Mouse (Mus musculus) intestine, embryonic 16.5 days (tissue): ENCODE data around the gene Bhlhb9. TPM values are rescaled to one million over a fixed set of nuclear protein-coding genes. Genes with fewer than 3 reads are reported as not detected.
"Not testable (repeated sequence)": the region's sequence is repeated elsewhere in the genome, so short reads cannot be mapped to it uniquely, and the experiment has no call there.

Source experiments
- ATAC-seq: fragments of 200-750 bp; cut with Nextera tagmentation; 2 replicates; pipeline ENCODE4 v1.8.0; 2017; ENCODE audit warnings: moderate TSS enrichment, moderate library complexity
- H3K27ac ChIP-seq: fragments of 300-500 bp; sonication (generic); 2 replicates; pipeline ENCODE4 v1.5.1; 2014; ENCODE audit warnings: mild to moderate bottlenecking, low read length
- H3K27me3 ChIP-seq: fragments of 300-500 bp; sonication (generic); replicated peaks from 2 replicates; pipeline ENCODE4 v1.6.1; 2014; ENCODE audit warnings: low read length, control low read depth, mixed read lengths; ENCODE audit not compliant: control insufficient read depth, insufficient read depth
- H3K36me3 ChIP-seq: fragments of 300-500 bp; sonication (generic); 2 replicates; pipeline ENCODE4 v1.6.1; 2014; ENCODE audit warnings: low read length, control low read depth; ENCODE audit not compliant: control insufficient read depth, insufficient read depth
- H3K4me1 ChIP-seq: fragments of 300-500 bp; sonication (generic); 2 replicates; pipeline ENCODE4 v1.6.1; 2014; ENCODE audit warnings: low read length, control low read depth, mixed read lengths; ENCODE audit not compliant: control insufficient read depth, insufficient read depth
- H3K4me2 ChIP-seq: fragments of 300-500 bp; sonication (generic); 2 replicates; pipeline ENCODE4 v1.6.1; 2014; ENCODE audit warnings: low read depth, low read length, control low read depth
- H3K4me3 ChIP-seq: fragments of 300-500 bp; sonication (generic); 2 replicates; pipeline ENCODE4 v1.5.1; 2014; ENCODE audit warnings: mild to moderate bottlenecking, low read length
- H3K9ac ChIP-seq: fragments of 300-500 bp; sonication (generic); 2 replicates; pipeline ENCODE4 v1.6.1; 2014; ENCODE audit warnings: low read depth, low read length
- H3K9me3 ChIP-seq: fragments of 300-500 bp; sonication (generic); 2 replicates; pipeline ENCODE4 v1.6.1; 2016; ENCODE audit warnings: low read length, control low read depth; ENCODE audit not compliant: control insufficient read depth
- WGBS: fragments of 180-500 bp; shearing (Covaris S2); extraction: QIAGEN DNeasy Blood & Tissue Kit; methylation state at CpG from one replicate; pipeline ENCODE4 v1.1.7; 2014; 5-methylcytosine and 5-hydroxymethylcytosine counted together
- polyA plus RNA-seq: library from polyadenylated mRNA; unstranded; fragments of >200 nt; fragmentation: Nextera tagmentation; extraction: Ambion mirVana; gene quantifications from 2 replicates; pipeline ENCODE4 v1.2.1, GENCODE M21; 2015

The Bhlhb9 gene
- polyA plus RNA-seq: 21.9 and 24.8 TPM in 2 replicates

GRCm38 (mm10) chrX:135797212-135797644 is at the start of gene Bhlhb9:
Gene Bhlhb9 (plus strand): TSS chrX:135797594.
- not testable (repeated sequence) for H3K27ac ChIP-seq, H3K9me3 ChIP-seq, H3K36me3 ChIP-seq, H3K4me1 ChIP-seq, H3K27me3 ChIP-seq
- Histone ChIP-seq H3K9ac (peak within 1 kb of the TSS; percentile 64), H3K4me2 (peak within 1 kb of the TSS; percentile 58), H3K4me3 (peak within 1 kb of the TSS; percentile 53)
- 4% methylated on average over 3 of the region's 5 CpGs for WGBS
- 0 out of 2 replicates have a peak, but pooled peaks have one; percentile 30 for ATAC-seq

GRCm38 (mm10) chrX:135752832-135753231 is 44.6 kb upstream of the Bhlhb9 start:
- no peaks in the 10 kb centered on the region for H3K4me1 ChIP-seq
- ATAC-seq: no peak
- H3K4me3 ChIP-seq: no peak overlapping the region
- H3K36me3 ChIP-seq: no peaks in the 10 kb centered on the region
- no peak overlapping the region for H3K9ac ChIP-seq
- H3K4me2 ChIP-seq: no peak overlapping the region
- no peak overlapping the region for H3K27ac ChIP-seq
- no peaks in the 10 kb centered on the region for H3K27me3 ChIP-seq
- WGBS: 6% methylated on average over 2 of the region's 2 CpGs
- H3K9me3 ChIP-seq: no peaks in the 10 kb centered on the region

GRCm38 (mm10) chrX:135761707-135762106 is 35.7 kb upstream of the Bhlhb9 start:
- Histone ChIP-seq H3K4me2 (no peak overlapping the region), H3K27ac (no peak overlapping the region), H3K4me3 (no peak overlapping the region), H3K36me3 (no peaks in the 10 kb centered on the region), H3K4me1 (no peaks in the 10 kb centered on the region), H3K27me3 (no peaks in the 10 kb centered on the region), H3K9ac (no peak overlapping the region), H3K9me3 (no peaks in the 10 kb centered on the region)
- no peak for ATAC-seq

GRCm38 (mm10) chrX:135768043-135768548 is 29.3 kb upstream of the Bhlhb9 start:
- H3K9me3 ChIP-seq: no peaks in the 10 kb centered on the region
- H3K4me3 ChIP-seq: no peak overlapping the region
- no peak overlapping the region for H3K4me2 ChIP-seq
- no peaks in the 10 kb centered on the region for H3K36me3 ChIP-seq
- no peaks in the 10 kb centered on the region for H3K4me1 ChIP-seq
- no peak overlapping the region for H3K9ac ChIP-seq
- 56% methylated on average over 3 of the region's 3 CpGs for WGBS
- H3K27ac ChIP-seq: no peak overlapping the region
- no peaks in the 10 kb centered on the region for H3K27me3 ChIP-seq
- ATAC-seq: peak; percentile 93

- H3K36me3 ChIP-seq: no peaks in the 10 kb centered on the region
- 61% methylated on average over 2 of the region's 2 CpGs for WGBS
Observed at GRCm38 (mm10) chrX:135768565-135768964, 28.8 kb upstream of the Bhlhb9 start.

GRCm38 (mm10) chrX:135791536-135791935 is 5.9 kb upstream of the Bhlhb9 start:
- H3K4me1 ChIP-seq: no peaks in the 10 kb centered on the region
- no peak overlapping the region for H3K4me3 ChIP-seq
- H3K27ac ChIP-seq: no peak overlapping the region
- no peak for ATAC-seq
- H3K4me2 ChIP-seq: no peak overlapping the region
- no peaks in the 10 kb centered on the region for H3K36me3 ChIP-seq
- no peaks in the 10 kb centered on the region for H3K9me3 ChIP-seq
- no peaks in the 10 kb centered on the region for H3K27me3 ChIP-seq
- no peak overlapping the region for H3K9ac ChIP-seq

More at GRCm38 (mm10) chrX:135768565-135768964, 28.8 kb upstream of the Bhlhb9 start:
- no peaks in the 10 kb centered on the region for H3K9me3 ChIP-seq
- ATAC-seq: peak; percentile 90
- H3K4me3 ChIP-seq: no peak overlapping the region
- H3K27me3 ChIP-seq: no peaks in the 10 kb centered on the region
- H3K4me2 ChIP-seq: no peak overlapping the region
- H3K4me1 ChIP-seq: no peaks in the 10 kb centered on the region
- no peak overlapping the region for H3K9ac ChIP-seq
- no peak overlapping the region for H3K27ac ChIP-seq

GRCm38 (mm10) chrX:135792326-135792725 is 5.1 kb upstream of the Bhlhb9 start:
- no peaks in the 10 kb centered on the region for H3K9me3 ChIP-seq
- H3K27me3 ChIP-seq: no peaks in the 10 kb centered on the region
- no peaks in the 10 kb centered on the region for H3K36me3 ChIP-seq
- no peak overlapping the region for H3K4me3 ChIP-seq
- ATAC-seq: no peak
- WGBS: 55% methylated on average over 6 of the region's 6 CpGs
- H3K4me2 ChIP-seq: no peak overlapping the region
- H3K4me1 ChIP-seq: no peaks in the 10 kb centered on the region
- no peak overlapping the region for H3K27ac ChIP-seq
- no peak overlapping the region for H3K9ac ChIP-seq

- H3K9me3 ChIP-seq, H3K27me3 ChIP-seq, H3K36me3 ChIP-seq, H3K27ac ChIP-seq, H3K4me1 ChIP-seq: not testable (repeated sequence)
- 23% methylated on average over 25 of the region's 27 CpGs for WGBS
- Histone ChIP-seq H3K4me2 (peak overlapping the region; percentile 58), H3K4me3 (peak overlapping the region; percentile 53), H3K9ac (peak overlapping the region; percentile 64)
- peak; percentile 88 for ATAC-seq
Observed at GRCm38 (mm10) chrX:135795591-135796304, 1.6 kb upstream of the Bhlhb9 start.

- not testable (repeated sequence) for H3K4me1 ChIP-seq
- ATAC-seq: peak; percentile 76
- WGBS: 19% methylated on average over 22 of the region's 26 CpGs
Observed at GRCm38 (mm10) chrX:135796305-135797211, 836 bp upstream of the Bhlhb9 start.

More at GRCm38 (mm10) chrX:135796305-135797211, 836 bp upstream of the Bhlhb9 start:
- H3K9ac ChIP-seq: peak overlapping the region; percentile 64
- not testable (repeated sequence) for H3K27ac ChIP-seq, H3K27me3 ChIP-seq, H3K9me3 ChIP-seq, H3K36me3 ChIP-seq
- peak overlapping the region; percentile 53 for H3K4me3 ChIP-seq
- peak overlapping the region; percentile 58 for H3K4me2 ChIP-seq
